In the genomic region with DNA sequence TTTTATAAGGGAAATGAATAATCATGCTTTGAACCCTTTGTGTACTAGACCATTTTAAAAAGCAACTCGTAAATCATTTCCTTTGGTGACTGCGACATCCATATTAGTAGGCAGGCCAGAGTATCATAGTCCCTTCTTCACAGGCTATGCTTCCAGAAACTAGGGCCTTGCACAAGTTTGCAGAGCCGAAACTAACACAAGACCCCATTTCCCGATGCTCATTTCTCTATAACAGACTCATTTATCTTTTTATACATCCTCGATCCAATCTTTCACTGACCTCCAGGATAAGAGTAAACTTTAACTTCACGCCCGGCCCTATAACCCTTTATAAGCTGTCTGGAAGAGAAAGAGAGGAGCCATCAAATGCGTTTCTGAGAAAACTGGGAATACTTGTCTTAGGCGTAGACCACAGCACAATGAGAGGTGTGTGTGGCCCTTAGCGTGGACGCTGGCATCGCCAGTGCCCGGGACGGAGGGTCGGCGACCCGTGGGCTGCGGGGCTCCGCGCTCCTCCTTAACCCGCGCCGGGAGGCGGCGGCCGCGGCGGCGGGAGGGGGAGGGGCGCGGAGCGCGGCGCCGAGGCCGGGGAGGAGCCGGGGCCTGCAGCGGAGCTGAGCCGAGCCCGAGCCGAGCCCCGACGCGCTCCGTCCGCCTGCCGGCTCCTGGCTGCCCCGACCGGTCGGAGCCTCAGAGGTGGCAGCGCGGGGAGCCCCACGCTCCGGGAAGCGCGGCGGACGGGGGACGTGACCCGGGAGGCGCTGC, we compare ENCODE assay signal across 8 mouse cellular contexts. TPM values are rescaled to one million over a fixed set of nuclear protein-coding genes. Genes with fewer than 3 reads are reported as not detected.
DNase-seq lines count a peak whose midpoint lies in the region; ATAC-seq and TF ChIP-seq lines count a peak whose summit lies in the region.

A gene (plus strand): TSS at position 609 of the 765 bp plus-strand sequence.

- H3K27me3 ChIP-seq in embryonic facial prominence, embryonic 11.5 days (ENCODE audit: control insufficient read depth, insufficient read depth, low read length) = no peaks in the 10 kb centered on the region
- no peaks in the 10 kb centered on the region for H3K27me3 ChIP-seq in limb, embryonic 13.5 days
- peaks cover 8% of the 10 kb centered on the region; the same call in 1 of the 2 replicates for H3K27me3 ChIP-seq in midbrain, embryonic 13.5 days
- H3K27me3 ChIP-seq in spleen, adult 2 months (ENCODE audit: control insufficient read depth, insufficient read depth, low read length) = no peaks in the 10 kb centered on the region

- peak within 1 kb of the TSS; percentile 92 for H3K9ac ChIP-seq in embryonic facial prominence, embryonic 11.5 days (replicated peaks; ENCODE audit: low read length)
- peak within 1 kb of the TSS; percentile 97 for H3K9ac ChIP-seq in limb, embryonic 13.5 days
- peak within 1 kb of the TSS; percentile 95 for H3K9ac ChIP-seq in midbrain, embryonic 13.5 days (replicated peaks)

- H3K4me3 ChIP-seq in embryonic facial prominence, embryonic 11.5 days (ENCODE audit: low read depth, low read length) = peak within 1 kb of the TSS; percentile 83
- H3K4me3 ChIP-seq in limb, embryonic 13.5 days = peak within 1 kb of the TSS; percentile 94
- peak within 1 kb of the TSS; percentile 93 for H3K4me3 ChIP-seq in midbrain, embryonic 13.5 days (replicated peaks)
- H3K4me3 ChIP-seq in spleen, adult 2 months (ENCODE audit: extremely low read depth, insufficient read depth, insufficient read length) = peak within 1 kb of the TSS; percentile 92

- no peak for TF ChIP-seq POLR2A in spleen, adult 2 months (IDR thresholded peaks at IDR 0.05; ENCODE audit: low read depth, low read length)

- H3K4me1 ChIP-seq in embryonic facial prominence, embryonic 11.5 days (ENCODE audit: control insufficient read depth, insufficient read depth, low read length) = no peaks in the 10 kb centered on the region; the same call in 1 of the 2 replicates
- H3K4me1 ChIP-seq in limb, embryonic 13.5 days = peaks cover 33% of the 10 kb centered on the region
- peaks cover 32% of the 10 kb centered on the region for H3K4me1 ChIP-seq in midbrain, embryonic 13.5 days (replicated peaks)
- H3K4me1 ChIP-seq in spleen, adult 2 months (ENCODE audit: control insufficient read depth, insufficient read depth, insufficient read length) = peaks cover 10% of the 10 kb centered on the region; the same call in 1 of the 2 replicates

- H3K4me2 ChIP-seq in embryonic facial prominence, embryonic 11.5 days (ENCODE audit: low read depth, low read length) = peak within 1 kb of the TSS; percentile 83
- H3K4me2 ChIP-seq in limb, embryonic 13.5 days (replicated peaks) = peak within 1 kb of the TSS; percentile 84
- H3K4me2 ChIP-seq in midbrain, embryonic 13.5 days (replicated peaks) = peak within 1 kb of the TSS; percentile 88

- peak; percentile 72 for ATAC-seq in embryonic facial prominence, embryonic 11.5 days (replicated peaks; ENCODE audit: insufficient number of reproducible peaks, low FRiP score, low TSS enrichment, low read depth)
- ATAC-seq in limb, embryonic 13.5 days (ENCODE audit: low FRiP score, low read depth) = peak; percentile 91
- peak; percentile 85 for ATAC-seq in midbrain, embryonic 13.5 days

- 2% methylated on average over 47 of the region's 61 CpGs for WGBS in embryonic facial prominence, embryonic 11.5 days
- 4% methylated on average over 21 of the region's 61 CpGs for WGBS in limb, embryonic 13.5 days
- 2% methylated on average over 40 of the region's 61 CpGs for WGBS in midbrain, embryonic 13.5 days
- 4% methylated on average over 55 of the region's 61 CpGs for WGBS in spleen, adult 2 months

- no peaks in the 10 kb centered on the region for H3K9me3 ChIP-seq in embryonic facial prominence, embryonic 11.5 days (replicated peaks; ENCODE audit: control insufficient read depth, low read length)
- H3K9me3 ChIP-seq in limb, embryonic 13.5 days = no peaks in the 10 kb centered on the region
- no peaks in the 10 kb centered on the region for H3K9me3 ChIP-seq in midbrain, embryonic 13.5 days

- H3K36me3 ChIP-seq in embryonic facial prominence, embryonic 11.5 days (replicated peaks; ENCODE audit: control insufficient read depth, insufficient read depth, low read depth, low read length) = no peaks in the 10 kb centered on the region
- H3K36me3 ChIP-seq in limb, embryonic 13.5 days = peaks cover 4% of the 10 kb centered on the region; the same call in 1 of the 2 replicates
- no peaks in the 10 kb centered on the region for H3K36me3 ChIP-seq in midbrain, embryonic 13.5 days
- H3K36me3 ChIP-seq in spleen, adult 2 months (ENCODE audit: control insufficient read depth, insufficient read depth, low read length) = no peaks in the 10 kb centered on the region

- no peak within 1 kb of the TSS for H3K27ac ChIP-seq in embryonic facial prominence, embryonic 11.5 days (replicated peaks; ENCODE audit: low read depth, low read length)
- H3K27ac ChIP-seq in limb, embryonic 13.5 days = peak within 1 kb of the TSS; percentile 79
- peak within 1 kb of the TSS; percentile 64; the same call in 1 of the 2 replicates for H3K27ac ChIP-seq in midbrain, embryonic 13.5 days
- H3K27ac ChIP-seq in spleen, adult 2 months (ENCODE audit: insufficient read depth, low read length) = peak within 1 kb of the TSS; percentile 82

- TF ChIP-seq CTCF in spleen, adult 2 months (IDR thresholded peaks at IDR 0.05; ENCODE audit: extremely low read depth, insufficient read depth, insufficient read length, insufficient replicate concordance) = no peak

- peak; percentile 66 for DNase-seq in right cerebral cortex, adult 18-20 months
- DNase-seq in right cerebral cortex, postnatal 36 days (ENCODE audit: low spot score in 2 of 2) = no peak
- peak; percentile 75 for DNase-seq in embryonic facial prominence, embryonic 11.5 days (ENCODE audit: low spot score)
- DNase-seq in heart, adult 18-20 months = peak; percentile 80 to 84
- peak; percentile 66 for DNase-seq in kidney, adult 11 months
- DNase-seq in spleen, adult 2 months (ENCODE audit: low read depth in 1 of 2, low spot score in 2 of 2) = peak in 1 of 2 experiments; percentile 66

RNA-seq across cellular contexts. Expression of the gene that starts here (rescaled TPM):
- 4.0 TPM in 2 replicates for polyA plus RNA-seq in embryonic facial prominence, embryonic 11.5 days (2014; fragmentation: Nextera tagmentation; extraction: Ambion mirVana)
- total RNA-seq in heart, adult 18-20 months (2021) = 10 to 100 TPM; 31.7 to 33.5 TPM
- 6.4 and 7.1 TPM in 2 replicates for polyA plus RNA-seq in limb, embryonic 13.5 days (2015; fragmentation: Nextera tagmentation; extraction: Ambion mirVana)
- 4.9 and 6.2 TPM in 2 replicates for polyA plus RNA-seq in midbrain, embryonic 13.5 days (2015; fragmentation: Nextera tagmentation; extraction: Ambion mirVana)
- polyA plus RNA-seq in spleen, adult 2 months (2012; rRNA removed) = 14.8 and 16.7 TPM in 2 replicates

Comparison
In these comparisons a context has a peak if more than half of its experiments do, and no peak if none do; other contexts are left out.
1. DNase-seq: peak in right cerebral cortex, adult 18-20 months (single experiment), embryonic facial prominence, embryonic 11.5 days (single experiment), heart, adult 18-20 months (2 of 2) and kidney, adult 11 months (single experiment); none in right cerebral cortex, postnatal 36 days (0 of 2).
2. Peak in every context shown above with its lines, with median percentiles within 50 percentile points of each other: ATAC-seq, H3K4me2 ChIP-seq, H3K4me3 ChIP-seq and H3K9ac ChIP-seq.